Mouse (Mus musculus) A20 (cell line): ENCODE measurements around the gene Cops2.

Source experiments
- DNase-seq: peaks from one replicate; pipeline ENCODE4 v3.0.0-alpha.2; 2011; ENCODE audit warnings: low read depth, low spot score

The Cops2 gene

GRCm38 (mm10) chr2:125781978-125782718, 76.8 kb downstream of the Cops2 start:
- DNase-seq = peak; percentile 46

- DNase-seq = no peak
Measured at GRCm38 (mm10) chr2:125781006-125781405, 77.9 kb downstream of the Cops2 start.
